Comparison of ENCODE assay signal across 8 mouse cellular contexts in the genomic region with DNA sequence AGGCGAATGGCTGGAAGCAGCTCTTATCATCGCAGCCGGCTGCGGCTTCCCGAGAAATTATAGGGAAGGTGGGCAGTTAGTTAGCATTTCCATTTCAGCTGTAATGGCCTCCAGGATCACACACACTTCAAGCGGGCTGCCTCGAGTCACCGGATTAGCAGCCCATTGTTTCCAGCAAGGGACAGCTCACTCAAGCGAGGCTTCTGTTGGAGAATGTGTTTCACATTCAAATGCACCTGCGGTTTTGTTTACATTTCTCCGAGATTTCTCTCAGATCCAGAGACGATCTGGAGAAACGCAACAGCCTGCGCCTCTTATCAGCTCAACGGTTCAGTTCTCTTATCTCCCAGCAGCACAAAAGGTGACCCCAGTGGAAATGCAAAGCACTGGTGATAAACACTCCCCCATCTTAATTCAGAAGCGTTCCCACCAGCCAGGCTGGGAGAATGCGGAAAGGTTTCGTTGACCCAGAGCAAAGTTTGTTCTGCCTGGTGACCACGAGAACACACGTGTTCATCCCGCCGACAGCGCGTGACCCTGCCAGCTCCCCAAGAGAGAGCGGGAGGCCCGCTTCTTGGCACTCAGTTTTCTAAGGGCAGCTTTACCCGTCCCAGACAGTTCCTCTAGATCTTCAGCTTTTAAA. TPM values are rescaled to one million over a fixed set of nuclear protein-coding genes. Genes with fewer than 3 reads are reported as not detected.
DNase-seq lines count a peak whose midpoint lies in the region; ATAC-seq and TF ChIP-seq lines count a peak whose summit lies in the region.

No protein-coding gene starts in this region.

- peaks cover 88% of the 10 kb centered on the region for H3K4me1 ChIP-seq in G1E (ENCODE audit: insufficient read depth, low read depth, low read length)
- H3K4me1 ChIP-seq in embryonic facial prominence, embryonic 15.5 days, result peaks cover 8% of the 10 kb centered on the region
- no peaks in the 10 kb centered on the region for H3K4me1 ChIP-seq in hindbrain, postnatal 0 days (ENCODE audit: insufficient read depth, low read length)
- H3K4me1 ChIP-seq in liver, embryonic 11.5 days (replicated peaks; ENCODE audit: control insufficient read depth, insufficient read depth, low read length), result peaks cover 8% of the 10 kb centered on the region
- no peaks in the 10 kb centered on the region for H3K4me1 ChIP-seq in neural tube, embryonic 14.5 days (ENCODE audit: control insufficient read depth, insufficient read depth, low read length)

- peak overlapping the region; percentile 51 for H3K4me2 ChIP-seq in embryonic facial prominence, embryonic 15.5 days (replicated peaks)
- peak overlapping the region; percentile 65 for H3K4me2 ChIP-seq in hindbrain, postnatal 0 days (ENCODE audit: low read depth, low read length)
- peak overlapping the region; percentile 64 for H3K4me2 ChIP-seq in liver, embryonic 11.5 days
- peak overlapping the region; percentile 63 for H3K4me2 ChIP-seq in neural tube, embryonic 14.5 days (ENCODE audit: low read depth, low read length)

- TF ChIP-seq CTCF in G1E (IDR thresholded peaks at IDR 0.05; ENCODE audit: low read depth, low read length), result no peak
- TF ChIP-seq CTCF in hindbrain, postnatal 0 days (IDR thresholded peaks at IDR 0.05; ENCODE audit: low read depth), result no peak

- ATAC-seq in G1E (ENCODE audit: extremely low read depth, insufficient number of reproducible peaks, low FRiP score, poor library complexity, severe bottlenecking), result peak; percentile 83
- ATAC-seq in embryonic facial prominence, embryonic 15.5 days (ENCODE audit: insufficient number of reproducible peaks, low FRiP score, low TSS enrichment, low read depth), result no peak
- peak; percentile 59 for ATAC-seq in hindbrain, postnatal 0 days
- ATAC-seq in liver, embryonic 11.5 days (replicated peaks; ENCODE audit: low FRiP score), result peak; percentile 37
- peak; percentile 66 for ATAC-seq in neural tube, embryonic 14.5 days (ENCODE audit: low read depth)

- no peaks in the 10 kb centered on the region for H3K36me3 ChIP-seq in G1E (replicated peaks)
- no peaks in the 10 kb centered on the region for H3K36me3 ChIP-seq in embryonic facial prominence, embryonic 15.5 days
- no peaks in the 10 kb centered on the region for H3K36me3 ChIP-seq in hindbrain, postnatal 0 days (ENCODE audit: insufficient read depth, low read length)
- no peaks in the 10 kb centered on the region for H3K36me3 ChIP-seq in liver, embryonic 11.5 days (ENCODE audit: control insufficient read depth, insufficient read depth, low read length)
- no peaks in the 10 kb centered on the region for H3K36me3 ChIP-seq in neural tube, embryonic 14.5 days (ENCODE audit: control insufficient read depth, insufficient read depth, low read length)

- H3K9ac ChIP-seq in embryonic facial prominence, embryonic 15.5 days, result no peak overlapping the region
- H3K9ac ChIP-seq in hindbrain, postnatal 0 days (replicated peaks; ENCODE audit: low read length), result peak overlapping the region; percentile 38
- H3K9ac ChIP-seq in liver, embryonic 11.5 days (ENCODE audit: low read depth, low read length), result no peak overlapping the region; the same call in 1 of the 2 replicates
- peak overlapping the region; percentile 37; the same call in 1 of the 2 replicates for H3K9ac ChIP-seq in neural tube, embryonic 14.5 days (replicated peaks; ENCODE audit: low read depth, low read length)

- DNase-seq in adrenal gland, adult (ENCODE audit: inconsistent age in 2 of 2, low spot score in 1 of 2), result peak; percentile 37 to 72
- no peak for DNase-seq in adrenal gland, postnatal 4 days (ENCODE audit: low spot score in 2 of 2)
- peak; percentile 65 for DNase-seq in G1E (ENCODE audit: low spot score)
- DNase-seq in hindbrain, postnatal 0 days (ENCODE audit: low spot score), result peak; percentile 45
- peak; percentile 42 for DNase-seq in liver, embryonic 11.5 days (ENCODE audit: low spot score)
- DNase-seq in B cell, adult 2 months, result no peak

- WGBS in embryonic facial prominence, embryonic 15.5 days, result 3% methylated on average over 27 of the region's 27 CpGs
- 3% methylated on average over 27 of the region's 27 CpGs for whole genome bisulfite sequencing in hindbrain, postnatal 0 days
- 5% methylated on average over 27 of the region's 27 CpGs for WGBS in liver, embryonic 11.5 days
- WGBS in neural tube, embryonic 14.5 days, result 5% methylated on average over 27 of the region's 27 CpGs

- H3K27ac ChIP-seq in embryonic facial prominence, embryonic 15.5 days (replicated peaks), result no peak overlapping the region
- 0 out of 2 replicates have a peak overlapping the region, but pooled peaks have one; percentile 36 for H3K27ac ChIP-seq in hindbrain, postnatal 0 days
- H3K27ac ChIP-seq in liver, embryonic 11.5 days (ENCODE audit: low read depth, low read length), result no peak overlapping the region
- H3K27ac ChIP-seq in neural tube, embryonic 14.5 days (ENCODE audit: low read depth, low read length), result no peak overlapping the region; the same call in 1 of the 2 replicates

- H3K27me3 ChIP-seq in G1E (ENCODE audit: insufficient read depth, low read length), result no peaks in the 10 kb centered on the region
- no peaks in the 10 kb centered on the region for H3K27me3 ChIP-seq in embryonic facial prominence, embryonic 15.5 days
- no peaks in the 10 kb centered on the region for H3K27me3 ChIP-seq in hindbrain, postnatal 0 days (ENCODE audit: insufficient read depth, low read length)
- no peaks in the 10 kb centered on the region for H3K27me3 ChIP-seq in liver, embryonic 11.5 days (replicated peaks; ENCODE audit: control insufficient read depth, insufficient read depth, low read length)
- no peaks in the 10 kb centered on the region for H3K27me3 ChIP-seq in neural tube, embryonic 14.5 days (ENCODE audit: control insufficient read depth, insufficient read depth, low read length)

- peak overlapping the region; percentile 65; the same call in 1 of the 2 replicates for H3K4me3 ChIP-seq in G1E (ENCODE audit: low read depth, low read length)
- H3K4me3 ChIP-seq in embryonic facial prominence, embryonic 15.5 days (replicated peaks), result peak overlapping the region; percentile 22; the same call in 1 of the 2 replicates
- peak overlapping the region; percentile 32 for H3K4me3 ChIP-seq in hindbrain, postnatal 0 days (ENCODE audit: low read length)
- H3K4me3 ChIP-seq in liver, embryonic 11.5 days (ENCODE audit: low read depth, low read length), result peak overlapping the region; percentile 17
- peak overlapping the region; percentile 26 for H3K4me3 ChIP-seq in neural tube, embryonic 14.5 days (ENCODE audit: low read depth, low read length)

- H3K9me3 ChIP-seq in G1E (replicated peaks), result no peaks in the 10 kb centered on the region
- H3K9me3 ChIP-seq in embryonic facial prominence, embryonic 15.5 days (replicated peaks), result no peaks in the 10 kb centered on the region
- H3K9me3 ChIP-seq in hindbrain, postnatal 0 days (ENCODE audit: low read length), result no peaks in the 10 kb centered on the region
- H3K9me3 ChIP-seq in liver, embryonic 11.5 days (ENCODE audit: control insufficient read depth, low read length), result no peaks in the 10 kb centered on the region
- no peaks in the 10 kb centered on the region for H3K9me3 ChIP-seq in neural tube, embryonic 14.5 days (ENCODE audit: control insufficient read depth, low read length)

RNA-seq across cellular contexts. Expression of a gene that starts 33.6 kb away (rescaled TPM):
- total RNA-seq in adrenal gland, postnatal 4 days (2021), result 10 to 100 TPM in 1 of 2 experiments, 1 to 10 TPM in 1; 9.3 to 10.2 TPM
- total RNA-seq in G1E (2014; fragmentation: Nextera tagmentation), result 2.6 and 4.8 TPM in 2 replicates
- 4.7 and 5.3 TPM in 2 replicates for total RNA-seq in G1E (2017)
- polyA plus RNA-seq in G1E (2012), result 0.03 and 0.14 TPM in 2 replicates
- 0.23 and 0.28 TPM in 2 replicates for polyA plus RNA-seq in embryonic facial prominence, embryonic 15.5 days (2015; fragmentation: Nextera tagmentation; extraction: Ambion mirVana)
- total RNA-seq in hindbrain, postnatal 0 days (2014; rRNA removed), result 0.36 and 0.73 TPM in 2 replicates
- 0.35 and 0.42 TPM in 2 replicates for polyA plus RNA-seq in hindbrain, postnatal 0 days (2015; fragmentation: Nextera tagmentation; extraction: Ambion mirVana)
- 0.03 and 0.05 TPM in 2 replicates for polyA plus RNA-seq in liver, embryonic 11.5 days (2014; fragmentation: Nextera tagmentation; extraction: Ambion mirVana)
- polyA plus RNA-seq in neural tube, embryonic 14.5 days (2014; fragmentation: Nextera tagmentation; extraction: Ambion mirVana), result 0.05 and 0.07 TPM in 2 replicates

Comparison
In these comparisons a context has a peak if more than half of its experiments do, and no peak if none do; other contexts are left out.
1. DNase-seq: peak in adrenal gland, adult (2 of 2), G1E (single experiment), hindbrain, postnatal 0 days (single experiment) and liver, embryonic 11.5 days (single experiment); none in adrenal gland, postnatal 4 days (0 of 2) and B cell, adult 2 months (0 of 2).
2. H3K9ac ChIP-seq: peak in hindbrain, postnatal 0 days (single experiment) and neural tube, embryonic 14.5 days (single experiment); none in embryonic facial prominence, embryonic 15.5 days (single experiment) and liver, embryonic 11.5 days (single experiment).
3. Peak in every context shown above with its lines, with median percentiles within 50 percentile points of each other: H3K4me3 ChIP-seq and H3K4me2 ChIP-seq.